Mouse (Mus musculus): ENCODE measurements around the gene Hoxa6. TPM values are rescaled to one million over a fixed set of nuclear protein-coding genes. Genes with fewer than 3 reads are reported as not detected.

Hoxa6 gene
- polyA plus RNA-seq, 1 experiment from 2014 or later = 4.1 TPM

DNA sequence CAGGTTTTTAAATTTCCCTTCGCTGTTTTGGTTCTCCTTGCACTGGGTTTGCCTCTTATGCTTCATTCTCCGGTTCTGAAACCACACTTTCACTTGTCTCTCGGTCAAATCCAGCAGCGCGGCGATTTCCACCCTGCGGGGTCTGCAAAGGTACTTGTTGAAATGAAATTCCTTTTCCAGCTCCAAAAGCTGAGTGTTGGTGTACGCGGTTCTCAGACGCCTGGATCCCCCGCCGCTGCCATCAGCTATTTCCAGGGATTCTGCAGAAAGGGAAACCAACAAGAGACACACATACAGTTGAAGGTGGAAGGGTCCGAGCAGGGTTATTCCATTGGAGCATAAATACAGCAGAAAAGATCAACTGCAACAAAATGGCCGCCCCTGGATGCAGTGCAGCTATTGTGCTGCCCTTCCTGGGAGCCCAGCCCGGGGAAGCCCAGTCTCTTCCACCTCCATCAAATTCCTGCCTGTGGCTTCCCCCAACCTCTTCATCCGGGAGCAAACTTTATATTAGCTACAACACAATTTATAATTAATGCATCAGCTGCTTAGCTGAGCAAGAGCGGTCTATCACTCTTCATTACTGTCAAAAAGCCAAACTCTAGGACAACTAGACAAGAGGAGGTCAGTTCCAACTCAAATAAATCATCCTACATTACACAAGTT is 45.0 kb downstream of the Hoxa6 start:
- Histone ChIP-seq H3K36me3 (no peaks in the 10 kb centered on the region), H3K27me3 (ENCODE audit: low read depth, poor library complexity, severe bottlenecking) (peaks cover 48% of the 10 kb centered on the region), H3K27ac (peak overlapping the region; percentile 90), H3K9me3 (replicated peaks) (no peaks in the 10 kb centered on the region), H3K4me1 (peaks cover 97% of the 10 kb centered on the region), H3K4me3 (peak overlapping the region; percentile 58)
- DNase-seq (ENCODE audit: low spot score) = peak; percentile 73
- 2% methylated on average over 17 of the region's 17 CpGs for WGBS

DNA sequence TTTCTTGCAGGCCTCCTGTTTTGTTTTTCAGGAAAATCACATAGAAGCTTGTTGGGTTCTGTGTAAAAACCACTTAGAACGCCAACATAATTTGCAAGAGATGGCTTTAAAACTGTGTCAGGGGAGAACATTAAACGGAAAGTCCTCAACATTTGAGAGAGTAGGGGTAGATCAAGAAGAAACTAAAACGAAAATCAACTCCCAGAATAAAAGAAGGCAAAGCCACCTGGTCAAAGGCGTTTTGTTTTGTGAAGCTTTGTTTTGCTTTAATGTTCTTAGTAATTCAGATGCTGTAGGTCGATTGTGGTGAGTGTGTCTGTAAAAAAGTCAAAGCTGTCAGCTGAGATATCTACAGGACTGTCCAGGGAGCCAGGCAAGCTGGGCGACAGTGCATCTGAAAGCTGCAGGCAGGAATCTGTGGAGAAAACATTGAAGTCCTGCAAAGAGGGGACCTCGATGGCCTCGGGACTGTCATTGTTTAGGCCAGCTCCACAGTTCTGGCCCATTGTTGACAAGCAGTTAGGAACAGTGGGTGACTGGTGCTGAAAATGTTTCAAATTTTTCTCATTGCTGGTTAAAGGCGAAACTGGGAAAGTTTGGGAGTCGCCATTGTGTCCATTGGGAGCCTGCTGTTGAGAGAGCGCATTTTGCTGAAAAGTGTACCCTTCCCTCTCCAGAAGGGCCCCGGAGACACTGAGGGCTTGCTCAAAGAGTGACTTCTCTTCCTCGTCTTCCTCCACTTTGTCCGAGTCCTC is 45.7 kb downstream of the Hoxa6 start:
- Histone ChIP-seq H3K4me3 (peak overlapping the region; percentile 58), H3K4me1 (peaks cover 96% of the 10 kb centered on the region), H3K27ac (peak overlapping the region; percentile 90), H3K36me3 (no peaks in the 10 kb centered on the region), H3K9me3 (replicated peaks) (no peaks in the 10 kb centered on the region), H3K27me3 (ENCODE audit: low read depth, poor library complexity, severe bottlenecking) (peaks cover 44% of the 10 kb centered on the region)
- peak; percentile 58 for DNase-seq (ENCODE audit: low spot score)
- 6% methylated on average over 14 of the region's 14 CpGs for WGBS

DNA sequence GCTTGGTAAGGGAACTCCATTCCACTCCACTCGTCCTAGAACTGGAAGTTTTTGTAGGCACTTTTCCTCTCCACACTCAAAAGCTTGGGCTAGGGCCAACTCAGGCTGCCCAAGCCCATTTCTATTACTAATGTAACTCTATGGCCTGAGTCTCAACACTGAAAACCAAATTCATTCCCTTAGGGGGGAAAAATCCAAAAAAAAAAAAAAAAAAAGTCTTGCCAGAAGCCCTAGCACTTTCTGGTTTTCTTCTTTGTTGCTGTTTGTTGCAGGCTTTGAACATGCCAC is 46.5 kb downstream of the Hoxa6 start:
- WGBS = 14% methylated on average over 1 of the region's 1 CpGs
- Histone ChIP-seq H3K27ac (no peak overlapping the region), H3K4me3 (0 out of 2 replicates have a peak overlapping the region, but pooled peaks have one; percentile 88), H3K27me3 (ENCODE audit: low read depth, poor library complexity, severe bottlenecking) (peaks cover 44% of the 10 kb centered on the region), H3K4me1 (peaks cover 96% of the 10 kb centered on the region), H3K36me3 (no peaks in the 10 kb centered on the region), H3K9me3 (replicated peaks) (no peaks in the 10 kb centered on the region)
- no peak for DNase-seq (ENCODE audit: low spot score)

DNA sequence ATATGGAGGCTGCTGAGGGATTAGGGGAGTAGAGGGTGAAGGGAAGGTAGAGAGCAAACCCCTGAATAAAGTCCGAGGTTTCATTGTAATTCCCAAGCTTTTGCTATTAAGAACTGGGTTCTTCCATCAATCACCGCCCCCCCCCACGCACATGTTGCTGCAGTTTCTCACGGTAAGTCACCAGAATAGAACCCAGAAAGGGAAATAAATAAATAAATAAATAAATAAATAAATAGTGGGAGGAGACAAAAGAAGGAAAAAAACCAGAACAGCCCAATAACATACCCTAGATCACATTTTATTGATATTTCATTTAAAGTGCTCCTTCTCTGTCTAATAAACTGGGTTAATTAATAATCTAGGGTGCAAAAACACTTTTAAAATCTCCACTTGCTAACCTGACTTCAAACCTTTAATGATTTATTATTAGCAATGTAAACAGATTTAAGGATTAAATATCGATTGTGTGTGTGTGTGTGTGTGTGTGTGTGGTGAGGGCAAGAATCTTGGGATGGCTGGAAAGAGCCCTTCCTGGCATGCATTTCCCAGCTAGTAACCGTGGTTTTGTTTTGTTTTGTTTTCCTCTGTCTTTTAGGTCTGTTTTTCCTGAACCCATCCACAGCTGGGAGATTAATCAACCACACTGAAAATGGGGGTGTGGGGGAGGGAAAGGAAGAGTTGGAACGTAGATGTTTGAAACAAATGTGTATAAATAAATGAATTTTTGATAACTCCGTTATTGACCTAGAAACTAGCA is 47.0 kb downstream of the Hoxa6 start:
- Histone ChIP-seq H3K36me3 (no peaks in the 10 kb centered on the region), H3K27me3 (ENCODE audit: low read depth, poor library complexity, severe bottlenecking) (peaks cover 44% of the 10 kb centered on the region), H3K4me3 (peak overlapping the region; percentile 88), H3K27ac (0 out of 2 replicates have a peak overlapping the region, but pooled peaks have one; percentile 75), H3K9me3 (replicated peaks) (no peaks in the 10 kb centered on the region), H3K4me1 (peaks cover 96% of the 10 kb centered on the region)
- DNase-seq (ENCODE audit: low spot score) = peak; percentile 70
- 5% methylated on average over 8 of the region's 8 CpGs for WGBS

DNA sequence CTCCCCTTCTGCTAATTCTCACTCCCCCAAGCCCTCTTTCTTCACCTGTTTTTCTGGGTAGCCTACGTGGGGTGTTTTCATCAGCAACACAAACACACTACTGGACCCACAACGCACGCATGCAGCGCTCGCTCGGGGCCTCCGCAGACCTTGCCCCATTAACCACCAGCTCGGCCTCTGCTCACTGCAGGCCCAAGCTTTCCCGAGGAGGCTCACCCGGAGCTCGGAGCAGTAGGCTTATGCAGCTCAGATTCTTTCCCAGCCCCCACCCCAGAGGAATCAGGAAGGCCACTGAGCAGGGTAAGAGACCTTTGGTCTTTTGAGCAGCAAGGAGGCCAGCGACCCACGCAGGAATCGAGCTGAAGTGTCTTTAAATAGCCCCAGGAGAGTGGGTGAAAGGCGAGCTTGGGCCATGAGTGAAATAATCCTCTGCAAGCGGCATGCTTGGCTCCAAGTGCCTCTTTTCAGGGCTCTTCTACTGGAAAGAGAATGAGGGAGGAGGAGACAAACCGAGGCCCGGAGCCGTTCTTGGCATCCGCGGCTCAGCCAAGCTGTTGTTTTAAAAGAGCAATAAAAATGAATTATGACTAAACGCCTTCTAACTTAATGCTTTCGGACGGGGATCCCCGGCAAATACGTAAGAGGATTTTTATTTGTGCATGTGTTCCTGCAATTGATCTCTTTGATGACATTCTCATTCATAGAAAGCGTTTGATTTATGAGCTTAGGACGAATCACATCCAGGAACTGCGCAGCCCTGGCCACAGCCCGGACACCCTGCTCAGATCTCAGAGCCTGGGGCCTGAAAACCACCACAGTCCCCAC is 47.8 kb downstream of the Hoxa6 start:
- peak; percentile 72 for DNase-seq (ENCODE audit: low spot score)
- Histone ChIP-seq H3K27ac (peak overlapping the region; percentile 75), H3K4me3 (peak overlapping the region; percentile 88), H3K36me3 (no peaks in the 10 kb centered on the region), H3K27me3 (ENCODE audit: low read depth, poor library complexity, severe bottlenecking) (peaks cover 45% of the 10 kb centered on the region), H3K4me1 (peaks cover 91% of the 10 kb centered on the region), H3K9me3 (replicated peaks) (no peaks in the 10 kb centered on the region)
- WGBS = under 1% methylated on average over 30 of the region's 30 CpGs

DNA sequence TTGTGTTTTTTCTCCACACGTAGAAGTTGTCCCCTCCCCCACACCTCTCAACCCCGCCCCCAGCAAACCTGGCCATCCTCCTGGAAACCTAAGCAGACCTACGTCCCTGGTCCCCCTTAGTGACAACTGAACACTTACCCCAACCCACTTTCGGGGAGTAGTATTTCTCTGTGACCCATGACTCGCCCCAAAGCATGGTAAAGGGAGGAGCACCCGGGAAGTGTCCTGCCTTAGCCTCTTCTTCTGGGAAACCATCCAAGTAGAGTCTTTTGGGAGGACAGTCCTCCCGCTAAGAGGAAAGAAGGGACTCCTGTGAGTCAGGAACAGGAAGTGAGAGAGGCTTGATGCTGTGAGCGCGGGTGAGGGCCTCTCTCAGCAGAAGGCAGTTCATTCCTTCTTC is 48.5 kb downstream of the Hoxa6 start:
- Histone ChIP-seq H3K4me3 (peak overlapping the region; percentile 88), H3K4me1 (peaks cover 83% of the 10 kb centered on the region), H3K27ac (peak overlapping the region; percentile 75), H3K36me3 (no peaks in the 10 kb centered on the region), H3K27me3 (ENCODE audit: low read depth, poor library complexity, severe bottlenecking) (peaks cover 51% of the 10 kb centered on the region), H3K9me3 (replicated peaks) (no peaks in the 10 kb centered on the region)
- peak; percentile 50 for DNase-seq (ENCODE audit: low spot score)
- WGBS = 2% methylated on average over 9 of the region's 9 CpGs

DNA sequence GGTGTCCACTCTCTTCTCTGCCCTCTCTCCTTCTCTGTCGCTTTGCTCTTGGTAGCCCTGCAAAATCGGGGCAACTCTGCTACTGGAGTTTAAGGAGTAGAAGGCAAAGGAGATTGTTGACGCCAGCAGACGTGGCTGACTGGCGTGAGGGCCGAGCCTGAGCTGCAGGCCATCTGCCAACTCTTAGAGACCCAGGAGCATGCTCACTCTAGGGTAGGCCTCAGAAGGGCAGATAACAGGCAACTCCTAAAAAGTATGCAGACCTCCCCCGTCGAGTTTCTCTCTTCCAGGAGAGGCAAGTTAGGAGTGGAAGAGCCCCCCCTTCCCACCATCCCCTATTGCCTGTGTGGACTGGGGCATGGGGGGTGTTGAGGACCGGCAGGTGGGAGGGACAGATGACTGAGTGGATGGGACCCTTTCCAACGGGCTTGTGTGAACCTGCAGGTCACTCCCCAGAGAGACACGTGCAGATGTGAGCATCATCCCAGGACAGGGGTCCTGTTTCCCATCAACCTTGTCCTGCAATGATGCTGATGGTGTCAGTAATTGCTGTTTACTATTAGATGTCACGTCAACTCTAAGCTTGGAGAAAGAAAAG is 49.3 kb downstream of the Hoxa6 start:
- Histone ChIP-seq H3K36me3 (no peaks in the 10 kb centered on the region), H3K27me3 (ENCODE audit: low read depth, poor library complexity, severe bottlenecking) (peaks cover 56% of the 10 kb centered on the region), H3K9me3 (replicated peaks) (no peaks in the 10 kb centered on the region), H3K27ac (peak overlapping the region; percentile 92), H3K4me1 (peaks cover 76% of the 10 kb centered on the region), H3K4me3 (peak overlapping the region; percentile 88)
- WGBS = under 1% methylated on average over 12 of the region's 12 CpGs
- DNase-seq (ENCODE audit: low spot score) = no peak

DNA sequence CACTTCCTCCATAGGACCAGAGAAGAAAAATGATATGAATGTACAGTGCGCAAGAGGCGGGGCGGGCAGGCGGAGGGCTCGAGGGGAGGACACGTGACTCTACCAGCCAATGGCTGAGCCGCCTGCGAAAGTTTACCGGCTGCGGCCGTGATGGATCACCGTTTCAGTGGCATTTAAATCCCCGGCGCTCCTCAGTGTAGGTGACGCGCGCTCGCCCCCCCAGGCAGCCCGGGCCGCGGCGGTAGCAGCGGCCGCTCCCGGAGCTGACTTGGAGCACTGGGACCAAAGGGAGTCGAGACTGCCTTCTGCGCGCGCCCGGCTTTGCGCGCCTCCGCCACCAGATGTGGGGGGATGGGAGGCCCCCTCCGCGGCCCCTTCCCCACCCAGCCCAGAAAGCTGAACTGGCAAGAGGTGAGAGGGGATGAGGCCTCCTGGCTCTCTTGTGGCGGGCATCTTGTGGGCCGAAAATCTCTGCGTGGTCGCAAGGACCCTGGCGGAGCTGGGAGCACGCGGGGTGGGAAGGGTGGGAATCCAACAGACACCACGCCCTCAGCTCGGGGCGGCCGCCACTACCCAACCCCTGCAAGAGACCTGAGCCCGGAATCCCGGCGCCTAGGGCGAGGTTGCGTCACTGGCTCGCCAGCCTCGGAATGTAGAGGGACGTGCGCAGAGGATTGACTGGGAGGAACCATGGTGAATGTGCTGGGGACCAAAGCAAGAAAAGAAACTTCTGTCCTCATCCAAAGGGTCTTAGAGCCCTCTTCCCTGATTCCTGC is 50.1 kb downstream of the Hoxa6 start, which contains the start of gene Hoxa1:
TSS of gene Hoxa1 (minus strand) at position 42 of the 776 bp plus-strand sequence.
- Histone ChIP-seq H3K4me1 (peaks cover 69% of the 10 kb centered on the region), H3K9me3 (replicated peaks) (no peaks in the 10 kb centered on the region), H3K4me3 (peak within 1 kb of the TSS; percentile 88), H3K27me3 (ENCODE audit: low read depth, poor library complexity, severe bottlenecking) (peaks cover 60% of the 10 kb centered on the region), H3K36me3 (no peaks in the 10 kb centered on the region), H3K27ac (peak within 1 kb of the TSS; percentile 92)
- DNase-seq (ENCODE audit: low spot score) = peak; percentile 91
- under 1% methylated on average over 54 of the region's 55 CpGs for WGBS

DNA sequence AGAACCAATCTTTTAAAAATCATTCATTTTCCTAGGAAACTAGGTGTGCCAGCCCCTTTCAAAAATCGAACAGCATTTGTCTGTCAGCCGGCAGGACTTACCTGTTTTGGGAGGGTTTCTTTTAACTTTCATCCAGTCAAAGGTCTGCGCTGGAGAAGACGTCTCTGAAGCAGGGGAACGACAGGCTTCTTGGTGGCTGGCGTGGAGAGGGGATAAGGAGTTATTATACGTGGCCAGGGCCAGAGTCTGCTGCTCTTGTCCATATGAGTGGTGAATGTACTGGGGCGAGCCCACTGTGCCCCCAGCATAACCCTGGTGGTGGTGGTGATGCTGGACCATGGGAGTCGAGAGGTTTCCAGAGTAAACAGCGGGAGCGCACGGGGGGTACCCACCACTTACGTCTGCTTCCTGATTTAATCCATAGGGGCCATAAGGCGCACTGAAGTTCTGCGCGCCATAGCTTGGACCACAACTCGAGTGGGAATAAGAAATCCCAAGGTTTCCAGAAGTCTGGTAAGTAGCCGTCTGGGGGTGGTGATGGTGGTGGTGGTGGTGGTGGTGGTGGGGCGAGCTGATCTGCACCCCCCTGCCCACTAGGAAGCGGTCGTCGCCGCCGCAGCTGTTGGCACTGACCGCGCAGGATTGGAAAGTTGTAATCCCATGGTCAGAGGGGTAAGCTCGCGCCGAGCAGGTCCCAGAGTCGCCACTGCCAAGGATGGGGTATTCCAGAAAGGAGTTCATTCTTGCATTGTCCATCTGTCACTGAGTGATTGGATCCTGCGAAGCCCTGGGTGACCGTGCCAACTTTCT is 50.9 kb downstream of the Hoxa6 start:
- Histone ChIP-seq H3K27ac (peak overlapping the region; percentile 92; the same call in 1 of the 2 replicates), H3K4me3 (peak overlapping the region; percentile 88), H3K9me3 (replicated peaks) (no peaks in the 10 kb centered on the region), H3K27me3 (ENCODE audit: low read depth, poor library complexity, severe bottlenecking) (peaks cover 67% of the 10 kb centered on the region), H3K36me3 (no peaks in the 10 kb centered on the region), H3K4me1 (peaks cover 69% of the 10 kb centered on the region)
- under 1% methylated on average over 32 of the region's 32 CpGs for whole genome bisulfite sequencing
- DNase-seq (ENCODE audit: low spot score) = peak; percentile 57

DNA sequence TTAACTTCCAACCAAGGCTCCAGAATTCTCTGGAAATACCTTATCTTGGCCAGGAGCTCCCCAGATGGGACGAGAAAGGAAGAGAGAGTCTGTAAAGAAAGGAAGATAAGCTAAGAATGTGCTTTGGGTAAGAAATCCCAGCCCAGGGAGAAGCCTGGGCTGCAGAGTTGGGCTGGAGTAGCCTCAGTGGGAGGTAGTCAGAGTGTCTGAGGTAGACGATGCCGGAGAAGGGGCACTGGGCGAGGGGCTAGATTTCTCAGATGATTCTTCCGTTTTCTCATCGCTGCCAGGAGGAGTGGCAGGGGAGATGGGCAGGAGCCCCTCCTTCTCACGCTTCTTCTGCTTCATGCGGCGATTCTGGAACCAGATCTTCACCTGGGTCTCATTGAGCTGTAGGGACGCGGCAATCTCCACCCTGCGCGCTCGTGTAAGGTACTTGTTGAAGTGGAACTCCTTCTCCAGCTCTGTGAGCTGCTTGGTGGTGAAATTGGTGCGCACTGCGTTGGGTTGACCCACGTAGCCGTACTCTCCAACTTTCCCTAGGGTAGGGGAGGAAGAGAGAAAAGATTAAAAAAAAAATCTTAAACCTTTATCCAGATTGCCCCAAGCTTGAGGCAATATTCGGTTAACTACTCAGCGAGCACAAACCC is 51.8 kb downstream of the Hoxa6 start:
- Histone ChIP-seq H3K4me1 (peaks cover 68% of the 10 kb centered on the region), H3K9me3 (replicated peaks) (no peaks in the 10 kb centered on the region), H3K36me3 (no peaks in the 10 kb centered on the region), H3K27me3 (ENCODE audit: low read depth, poor library complexity, severe bottlenecking) (peaks cover 77% of the 10 kb centered on the region), H3K27ac (no peak overlapping the region), H3K4me3 (peak overlapping the region; percentile 88)
- DNase-seq (ENCODE audit: low spot score) = peak; percentile 49
- 1% methylated on average over 20 of the region's 20 CpGs for WGBS
